Mouse (Mus musculus): ENCODE data around the gene Snapc3.
"Not testable (repeated sequence)": the region's sequence is repeated elsewhere in the genome, so short reads cannot be mapped to it uniquely, and the experiment has no call there.

Gene Snapc3

GRCm38 (mm10) chr4:83417820-83418186, 279 bp downstream of the Snapc3 start:
- no peak for DNase-seq (ENCODE audit: low read depth)

GRCm38 (mm10) chr4:83418781-83419180, 1.3 kb downstream of the Snapc3 start:
- no peak for DNase-seq (ENCODE audit: low read depth)

GRCm38 (mm10) chr4:83423641-83424040, 6.1 kb downstream of the Snapc3 start:
- DNase-seq (ENCODE audit: low read depth), result no peak

- no peak for DNase-seq (ENCODE audit: low read depth)
These were observed 7.6 kb downstream of the Snapc3 start for GRCm38 (mm10) chr4:83425119-83425518.

GRCm38 (mm10) chr4:83427141-83427540, 9.6 kb downstream of the Snapc3 start:
- DNase-seq (ENCODE audit: low read depth), result no peak

- DNase-seq (ENCODE audit: low read depth), result no peak
These were observed 10.2 kb downstream of the Snapc3 start for GRCm38 (mm10) chr4:83427696-83428095.

- DNase-seq (ENCODE audit: low read depth), result no peak
These were observed 11.3 kb downstream of the Snapc3 start for GRCm38 (mm10) chr4:83428845-83429244.

- DNase-seq (ENCODE audit: low read depth), result no peak
These were observed 14.4 kb downstream of the Snapc3 start for GRCm38 (mm10) chr4:83431950-83432349.

- DNase-seq (ENCODE audit: low read depth), result no peak
These were observed 15.4 kb downstream of the Snapc3 start for GRCm38 (mm10) chr4:83432901-83433300.

- DNase-seq (ENCODE audit: low read depth), result no peak
These were observed 18.9 kb downstream of the Snapc3 start for GRCm38 (mm10) chr4:83436375-83436774.

GRCm38 (mm10) chr4:83438116-83438515, 20.6 kb downstream of the Snapc3 start:
- no peak for DNase-seq (ENCODE audit: low read depth)

- DNase-seq (ENCODE audit: low read depth), result no peak
These were observed 21.5 kb downstream of the Snapc3 start for GRCm38 (mm10) chr4:83439045-83439444.

- no peak for DNase-seq (ENCODE audit: low read depth)
These were observed 23.5 kb downstream of the Snapc3 start for GRCm38 (mm10) chr4:83441050-83441449.

- DNase-seq (ENCODE audit: low read depth), result no peak
These were observed 33.3 kb downstream of the Snapc3 start for GRCm38 (mm10) chr4:83450785-83451184.

- no peak for DNase-seq (ENCODE audit: low read depth)
These were observed 42.6 kb downstream of the Snapc3 start for GRCm38 (mm10) chr4:83460106-83460505.

GRCm38 (mm10) chr4:83464827-83465226, 47.3 kb downstream of the Snapc3 start:
- no peak for DNase-seq (ENCODE audit: low read depth)

GRCm38 (mm10) chr4:83467615-83468014, 50.1 kb downstream of the Snapc3 start:
- DNase-seq (ENCODE audit: low read depth), result no peak

GRCm38 (mm10) chr4:83468208-83468607, 50.7 kb downstream of the Snapc3 start:
- DNase-seq (ENCODE audit: low read depth), result no peak

- DNase-seq (ENCODE audit: low read depth), result no peak
These were observed 67.7 kb downstream of the Snapc3 start for GRCm38 (mm10) chr4:83485250-83485649.

- peak; percentile 49 for DNase-seq (ENCODE audit: low read depth)
These were observed 68.2 kb downstream of the Snapc3 start for GRCm38 (mm10) chr4:83485735-83486116.

- peak; percentile 28 for DNase-seq (ENCODE audit: low read depth)
These were observed 68.8 kb downstream of the Snapc3 start, which contains the start of gene Psip1 for GRCm38 (mm10) chr4:83486117-83486901. Gene Psip1, minus strand, starts transcription at chr4:83486459.

GRCm38 (mm10) chr4:83489121-83489520, 71.6 kb downstream of the Snapc3 start:
- no peak for DNase-seq (ENCODE audit: low read depth)

- DNase-seq (ENCODE audit: low read depth), result no peak
These were observed 75.6 kb downstream of the Snapc3 start for GRCm38 (mm10) chr4:83493112-83493511.

GRCm38 (mm10) chr4:83497013-83497412, 79.5 kb downstream of the Snapc3 start:
- not testable (repeated sequence) for DNase-seq (ENCODE audit: low read depth)
